Mouse (Mus musculus): ENCODE measurements around the gene BC061237. TPM values are rescaled to one million over a fixed set of nuclear protein-coding genes. Genes with fewer than 3 reads are reported as not detected.
"Not testable (repeated sequence)": the region's sequence is repeated elsewhere in the genome, so short reads cannot be mapped to it uniquely, and the experiment has no call there.

Gene BC061237
- polyA plus RNA-seq (2014; fragmentation: Nextera tagmentation; extraction: Ambion mirVana), result not detected in 2 replicates

- ATAC-seq (ENCODE audit: low FRiP score, low TSS enrichment); H3K27ac ChIP-seq (ENCODE audit: low read depth, low read length); H3K4me1 ChIP-seq (ENCODE audit: control insufficient read depth, insufficient read depth, low read length); H3K36me3 ChIP-seq (ENCODE audit: control insufficient read depth, insufficient read depth, low read length); H3K4me2 ChIP-seq (replicated peaks; ENCODE audit: low read depth, low read length); H3K9ac ChIP-seq (ENCODE audit: low read depth, low read length); H3K27me3 ChIP-seq (ENCODE audit: control insufficient read depth, insufficient read depth, low read length); H3K9me3 ChIP-seq (ENCODE audit: control insufficient read depth, low read length); H3K4me3 ChIP-seq (ENCODE audit: low read length): not testable (repeated sequence)
- WGBS, result 100% methylated on average over 1 of the region's 1 CpGs
Observed at GRCm38 (mm10) chr14:44492163-44492562, at the start of gene BC061237. TSS of gene BC061237 (plus strand) at chr14:44492463.

- not testable (repeated sequence) for H3K36me3 ChIP-seq (ENCODE audit: control insufficient read depth, insufficient read depth, low read length); H3K4me2 ChIP-seq (replicated peaks; ENCODE audit: low read depth, low read length); H3K27ac ChIP-seq (ENCODE audit: low read depth, low read length); H3K4me1 ChIP-seq (ENCODE audit: control insufficient read depth, insufficient read depth, low read length); H3K9me3 ChIP-seq (ENCODE audit: control insufficient read depth, low read length); H3K9ac ChIP-seq (ENCODE audit: low read depth, low read length); H3K4me3 ChIP-seq (ENCODE audit: low read length); ATAC-seq (ENCODE audit: low FRiP score, low TSS enrichment); H3K27me3 ChIP-seq (ENCODE audit: control insufficient read depth, insufficient read depth, low read length)
- 87% methylated on average over 5 of the region's 5 CpGs for WGBS
Observed at GRCm38 (mm10) chr14:44517976-44518375, 25.7 kb downstream of the BC061237 start, which contains the start of gene Gm17093. TSS of gene Gm17093 (plus strand) at chr14:44518276.

DNA sequence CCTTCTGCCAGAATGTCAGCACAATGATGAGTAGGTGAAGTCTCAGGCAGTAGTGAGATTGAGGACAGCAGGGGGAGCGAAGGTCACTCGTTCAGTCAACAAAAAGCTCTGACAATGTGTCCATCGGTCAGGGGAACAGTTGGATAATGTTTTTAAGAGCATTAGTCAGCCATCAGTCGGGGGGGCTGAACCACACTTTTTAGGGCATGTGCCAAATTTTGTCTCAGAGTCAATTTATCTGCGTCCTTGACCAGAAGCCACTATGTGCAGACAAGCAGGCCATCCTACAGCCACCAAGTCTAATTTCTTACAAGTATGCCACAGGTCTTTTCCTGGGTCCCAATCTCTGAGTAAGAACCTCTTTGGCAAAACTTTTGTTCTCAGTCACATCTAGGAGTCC lies 55.7 kb downstream of the BC061237 start:
- not testable (repeated sequence) for H3K27me3 ChIP-seq (ENCODE audit: control insufficient read depth, insufficient read depth, low read length); H3K4me3 ChIP-seq (ENCODE audit: low read length); ATAC-seq (ENCODE audit: low FRiP score, low TSS enrichment); H3K27ac ChIP-seq (ENCODE audit: low read depth, low read length); H3K4me1 ChIP-seq (ENCODE audit: control insufficient read depth, insufficient read depth, low read length); H3K9ac ChIP-seq (ENCODE audit: low read depth, low read length); H3K9me3 ChIP-seq (ENCODE audit: control insufficient read depth, low read length); H3K36me3 ChIP-seq (ENCODE audit: control insufficient read depth, insufficient read depth, low read length); H3K4me2 ChIP-seq (replicated peaks; ENCODE audit: low read depth, low read length)
- 77% methylated on average over 3 of the region's 5 CpGs for WGBS

Other genes with a start within 250 kb of the BC061237 start
- gene Gm8220, start 206.9 kb upstream of the BC061237 start, polyA plus RNA-seq (2014; fragmentation: Nextera tagmentation; extraction: Ambion mirVana), result not detected in 2 replicates
- not detected in 2 replicates for gene Gm5930, start 153.9 kb upstream of the BC061237 start, polyA plus RNA-seq (2014; fragmentation: Nextera tagmentation; extraction: Ambion mirVana)
- not detected in 2 replicates for gene Gm8229, start 127.1 kb upstream of the BC061237 start, polyA plus RNA-seq (2014; fragmentation: Nextera tagmentation; extraction: Ambion mirVana)
- not detected in 2 replicates for gene Gm3371, start 81.8 kb upstream of the BC061237 start, polyA plus RNA-seq (2014; fragmentation: Nextera tagmentation; extraction: Ambion mirVana)
- gene Gm8232, start 58.8 kb upstream of the BC061237 start, polyA plus RNA-seq (2014; fragmentation: Nextera tagmentation; extraction: Ambion mirVana), result not detected in 2 replicates
- gene Gm17093, start 25.8 kb downstream of the BC061237 start, polyA plus RNA-seq (2014; fragmentation: Nextera tagmentation; extraction: Ambion mirVana), result not detected in 2 replicates
- not detected in 2 replicates for gene Gm8247, start 90.7 kb downstream of the BC061237 start, polyA plus RNA-seq (2014; fragmentation: Nextera tagmentation; extraction: Ambion mirVana)
- gene Gm5624, start 135.5 kb downstream of the BC061237 start, polyA plus RNA-seq (2014; fragmentation: Nextera tagmentation; extraction: Ambion mirVana), result not detected in 2 replicates
- not detected in 2 replicates for gene Gm8257, start 214.0 kb downstream of the BC061237 start, polyA plus RNA-seq (2014; fragmentation: Nextera tagmentation; extraction: Ambion mirVana)